Mouse (Mus musculus) hindbrain, embryonic 15.5 days (tissue): ENCODE measurements around the gene Igfbp7. TPM values are rescaled to one million over a fixed set of nuclear protein-coding genes. Genes with fewer than 3 reads are reported as not detected.

Experiments used
- ATAC-seq: fragments of 200-750 bp; cut with Nextera tagmentation; 2 replicates; pipeline ENCODE4 v1.8.0; 2017; ENCODE audit warnings: low read depth, moderate number of reproducible peaks, moderate TSS enrichment; ENCODE audit not compliant: low FRiP score
- H3K27ac ChIP-seq: fragments of 300-500 bp; sonication (generic); replicated peaks from 2 replicates; pipeline ENCODE4 v1.5.1; 2015; ENCODE audit warnings: mild to moderate bottlenecking, inconsistent platforms
- H3K27me3 ChIP-seq: fragments of 300-500 bp; sonication (generic); 2 replicates; pipeline ENCODE4 v1.6.1; 2015; ENCODE audit warnings: control low read depth, inconsistent platforms
- H3K36me3 ChIP-seq: fragments of 300-500 bp; sonication (generic); 2 replicates; pipeline ENCODE4 v1.6.1; 2015; ENCODE audit warnings: control low read depth, inconsistent platforms
- H3K4me1 ChIP-seq: fragments of 300-500 bp; sonication (generic); replicated peaks from 2 replicates; pipeline ENCODE4 v1.6.1; 2015; ENCODE audit warnings: control low read depth, inconsistent platforms
- H3K4me2 ChIP-seq: fragments of 300-500 bp; sonication (generic); 2 replicates; pipeline ENCODE4 v1.6.1; 2015; ENCODE audit warnings: moderate library complexity, mild to moderate bottlenecking, inconsistent platforms
- H3K4me3 ChIP-seq: fragments of 300-500 bp; sonication (generic); 2 replicates; pipeline ENCODE4 v1.5.1; 2015; ENCODE audit warnings: mild to moderate bottlenecking, inconsistent platforms
- H3K9ac ChIP-seq: fragments of 300-500 bp; sonication (generic); 2 replicates; pipeline ENCODE4 v1.6.1; 2015; ENCODE audit warnings: inconsistent platforms
- H3K9me3 ChIP-seq: fragments of 300-500 bp; sonication (generic); 2 replicates; pipeline ENCODE4 v1.6.1; 2016; ENCODE audit warnings: control low read depth, inconsistent platforms
- WGBS: fragments of 180-500 bp; shearing (Covaris S2); methylation state at CpG from one replicate; pipeline ENCODE4 v1.1.7; 2015; 5-methylcytosine and 5-hydroxymethylcytosine counted together
- polyA plus RNA-seq: library from polyadenylated mRNA; unstranded; fragments of >200 nt; fragmentation: Nextera tagmentation; extraction: Ambion mirVana; gene quantifications from 2 replicates; pipeline ENCODE4 v1.2.1, GENCODE M21; 2015

Gene Igfbp7
- polyA plus RNA-seq, 1 experiment from 2014 or later: 72.6 TPM

- WGBS: 82% methylated on average over 7 of the region's 7 CpGs
- Histone ChIP-seq H3K9ac (no peak overlapping the region), H3K4me2 (no peak overlapping the region), H3K36me3 (no peaks in the 10 kb centered on the region), H3K27me3 (no peaks in the 10 kb centered on the region), H3K4me1 (no peaks in the 10 kb centered on the region), H3K27ac (no peak overlapping the region), H3K4me3 (no peak overlapping the region), H3K9me3 (no peaks in the 10 kb centered on the region)
- ATAC-seq: no peak
Measured at GRCm38 (mm10) chr5:77372242-77372641, 35.6 kb downstream of the Igfbp7 start.

DNA sequence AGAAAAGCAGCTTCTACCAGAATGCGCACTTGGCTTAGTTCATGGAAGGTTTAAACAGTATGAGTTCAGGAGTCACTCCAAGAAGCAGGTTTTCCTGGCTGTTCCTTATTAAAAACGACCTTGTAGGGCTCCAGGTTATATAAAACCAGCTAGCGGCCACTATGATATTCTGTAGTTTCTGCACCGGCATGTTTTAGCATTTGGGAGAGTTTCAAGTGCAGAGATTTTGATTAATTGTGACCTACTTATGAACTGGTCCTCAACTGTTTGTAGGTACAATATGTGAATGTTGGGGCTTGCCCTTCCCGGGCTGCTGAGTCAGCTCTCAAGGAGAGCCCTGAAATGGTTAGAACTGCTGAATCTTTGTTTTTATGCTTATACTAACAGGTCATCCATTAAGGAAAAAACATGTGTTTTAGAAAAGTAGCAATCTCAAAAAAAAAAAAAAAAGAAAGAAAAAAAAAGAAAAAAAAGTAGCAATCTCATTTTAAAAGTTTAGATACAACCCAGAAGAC is 37.4 kb downstream of the Igfbp7 start:
- Histone ChIP-seq H3K9me3 (no peaks in the 10 kb centered on the region), H3K36me3 (no peaks in the 10 kb centered on the region), H3K27ac (no peak overlapping the region), H3K4me2 (no peak overlapping the region), H3K4me3 (no peak overlapping the region), H3K4me1 (no peaks in the 10 kb centered on the region), H3K9ac (no peak overlapping the region), H3K27me3 (no peaks in the 10 kb centered on the region)
- WGBS: 83% methylated on average over 5 of the region's 5 CpGs
- ATAC-seq: no peak

GRCm38 (mm10) chr5:77369394-77369793 is 38.4 kb downstream of the Igfbp7 start:
- Histone ChIP-seq H3K27ac (no peak overlapping the region), H3K36me3 (no peaks in the 10 kb centered on the region), H3K4me2 (no peak overlapping the region), H3K9me3 (no peaks in the 10 kb centered on the region), H3K27me3 (no peaks in the 10 kb centered on the region), H3K9ac (no peak overlapping the region), H3K4me1 (no peaks in the 10 kb centered on the region), H3K4me3 (no peak overlapping the region)
- no peak for ATAC-seq
- whole genome bisulfite sequencing: 91% methylated on average over 5 of the region's 5 CpGs

- H3K36me3 ChIP-seq: no peaks in the 10 kb centered on the region
- 43% methylated on average over 7 of the region's 7 CpGs for WGBS
- H3K27me3 ChIP-seq: no peaks in the 10 kb centered on the region
- H3K4me1 ChIP-seq: no peaks in the 10 kb centered on the region
- H3K4me2 ChIP-seq: no peak overlapping the region
- ATAC-seq: no peak
- no peak overlapping the region for H3K4me3 ChIP-seq
- H3K9ac ChIP-seq: no peak overlapping the region
- no peak overlapping the region for H3K27ac ChIP-seq
- no peaks in the 10 kb centered on the region for H3K9me3 ChIP-seq
Measured at GRCm38 (mm10) chr5:77368194-77368593, 39.6 kb downstream of the Igfbp7 start.

- no peak for ATAC-seq
- Histone ChIP-seq H3K27me3 (no peaks in the 10 kb centered on the region), H3K9me3 (no peaks in the 10 kb centered on the region), H3K4me2 (no peak overlapping the region), H3K4me1 (no peaks in the 10 kb centered on the region), H3K9ac (no peak overlapping the region), H3K4me3 (no peak overlapping the region), H3K36me3 (no peaks in the 10 kb centered on the region), H3K27ac (no peak overlapping the region)
- 63% methylated on average over 12 of the region's 12 CpGs for WGBS
Measured at GRCm38 (mm10) chr5:77367682-77368081, 40.2 kb downstream of the Igfbp7 start.

GRCm38 (mm10) chr5:77367145-77367544 is 40.7 kb downstream of the Igfbp7 start:
- no peak overlapping the region for H3K4me2 ChIP-seq
- H3K9ac ChIP-seq: no peak overlapping the region
- no peak for ATAC-seq
- H3K4me3 ChIP-seq: no peak overlapping the region
- 91% methylated on average over 1 of the region's 1 CpGs for WGBS
- no peaks in the 10 kb centered on the region for H3K9me3 ChIP-seq
- H3K27ac ChIP-seq: no peak overlapping the region
- H3K36me3 ChIP-seq: no peaks in the 10 kb centered on the region
- no peaks in the 10 kb centered on the region for H3K27me3 ChIP-seq
- no peaks in the 10 kb centered on the region for H3K4me1 ChIP-seq

GRCm38 (mm10) chr5:77366313-77366712 is 41.5 kb downstream of the Igfbp7 start:
- WGBS: 83% methylated on average over 8 of the region's 8 CpGs
- ATAC-seq: no peak
- H3K36me3 ChIP-seq: no peaks in the 10 kb centered on the region

DNA sequence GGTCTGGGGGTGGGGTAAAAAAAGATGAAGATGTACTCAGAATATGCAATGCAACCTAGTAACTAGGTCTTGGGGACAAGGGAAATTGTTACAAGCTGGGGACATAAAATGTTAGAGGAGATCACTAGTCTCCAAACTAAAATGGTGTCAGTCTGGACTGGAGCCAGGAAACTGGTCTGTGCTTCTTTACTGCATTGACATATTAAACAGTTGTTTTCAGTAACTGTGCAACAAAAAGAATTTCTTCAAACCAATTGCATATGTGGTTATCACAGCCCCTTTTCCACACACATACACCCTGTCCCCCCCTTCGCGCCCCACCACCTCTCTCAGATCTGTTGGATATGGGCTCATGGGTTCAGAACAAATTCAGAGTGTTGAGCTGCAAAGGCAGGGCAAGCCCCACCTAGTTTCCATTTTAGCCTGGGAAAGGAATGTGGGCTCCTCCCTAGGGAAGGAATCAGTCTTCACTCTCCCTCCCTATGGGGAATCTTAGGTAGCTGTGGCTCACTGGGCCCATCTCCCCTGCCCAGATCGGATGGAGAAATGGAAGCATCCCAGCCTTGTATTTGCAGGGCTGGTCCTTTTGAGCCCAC is 43.3 kb downstream of the Igfbp7 start:
- ATAC-seq: no peak
- no peaks in the 10 kb centered on the region for H3K4me1 ChIP-seq
- 93% methylated on average over 3 of the region's 3 CpGs for WGBS
- no peaks in the 10 kb centered on the region for H3K27me3 ChIP-seq
- no peaks in the 10 kb centered on the region for H3K9me3 ChIP-seq
- no peaks in the 10 kb centered on the region for H3K36me3 ChIP-seq
- no peak overlapping the region for H3K27ac ChIP-seq
- no peak overlapping the region for H3K4me2 ChIP-seq
- H3K9ac ChIP-seq: no peak overlapping the region
- H3K4me3 ChIP-seq: no peak overlapping the region

More at GRCm38 (mm10) chr5:77366313-77366712, 41.5 kb downstream of the Igfbp7 start:
- Histone ChIP-seq H3K9ac (no peak overlapping the region), H3K4me1 (no peaks in the 10 kb centered on the region), H3K27ac (no peak overlapping the region), H3K4me2 (no peak overlapping the region), H3K27me3 (no peaks in the 10 kb centered on the region), H3K9me3 (no peaks in the 10 kb centered on the region), H3K4me3 (no peak overlapping the region)

DNA sequence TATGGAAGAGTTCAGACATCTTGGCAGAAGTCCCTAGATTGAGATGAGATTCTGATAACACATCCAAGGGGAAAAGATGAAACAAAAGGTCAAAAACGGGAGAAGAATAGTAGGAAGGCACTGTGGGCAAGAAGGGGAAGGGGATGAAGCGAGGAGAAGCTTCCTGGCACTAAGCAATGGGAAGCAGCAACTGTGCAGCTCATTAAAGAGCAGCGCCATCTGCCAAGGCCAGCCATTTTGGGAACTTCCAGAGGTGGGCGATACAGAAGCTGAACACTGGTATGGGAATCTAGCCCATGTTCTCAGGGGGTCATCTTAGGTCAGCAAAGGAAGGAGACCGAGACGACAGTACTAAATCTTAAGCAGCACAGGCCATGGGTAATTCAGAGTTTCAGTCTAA is 44.2 kb downstream of the Igfbp7 start:
- H3K4me2 ChIP-seq: no peak overlapping the region
- H3K9me3 ChIP-seq: no peaks in the 10 kb centered on the region
- ATAC-seq: no peak
- H3K36me3 ChIP-seq: no peaks in the 10 kb centered on the region
- H3K27me3 ChIP-seq: no peaks in the 10 kb centered on the region
- H3K9ac ChIP-seq: no peak overlapping the region
- 77% methylated on average over 6 of the region's 6 CpGs for WGBS
- peaks cover under 1% of the 10 kb centered on the region; the same call in 1 of the 2 replicates for H3K4me1 ChIP-seq
- H3K27ac ChIP-seq: no peak overlapping the region
- no peak overlapping the region for H3K4me3 ChIP-seq

DNA sequence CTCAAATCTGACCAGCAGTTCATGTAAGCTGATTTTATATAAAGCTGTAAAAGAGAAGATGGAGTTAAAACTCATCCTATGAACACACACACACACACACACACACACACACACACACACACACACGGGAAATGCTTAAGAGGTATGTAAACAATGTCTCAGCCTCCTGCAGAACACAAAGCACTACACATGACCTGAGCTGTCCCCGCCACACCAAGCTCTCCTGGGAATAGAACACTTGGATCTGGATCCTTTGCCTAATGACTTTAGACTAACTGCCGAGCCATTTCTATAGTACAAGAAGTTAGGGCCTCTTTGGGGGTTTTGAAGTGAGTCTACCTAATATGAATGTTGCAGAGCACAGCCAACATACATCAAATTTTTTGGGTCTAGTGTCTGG is 45.7 kb downstream of the Igfbp7 start:
- no peaks in the 10 kb centered on the region for H3K36me3 ChIP-seq
- peaks cover 11% of the 10 kb centered on the region; the same call in 1 of the 2 replicates for H3K4me1 ChIP-seq
- H3K4me2 ChIP-seq: no peak overlapping the region
- H3K4me3 ChIP-seq: no peak overlapping the region
- ATAC-seq: no peak
- no peak overlapping the region for H3K27ac ChIP-seq
- WGBS: 46% methylated on average over 3 of the region's 3 CpGs
- H3K9me3 ChIP-seq: no peaks in the 10 kb centered on the region
- no peak overlapping the region for H3K9ac ChIP-seq
- H3K27me3 ChIP-seq: no peaks in the 10 kb centered on the region

DNA sequence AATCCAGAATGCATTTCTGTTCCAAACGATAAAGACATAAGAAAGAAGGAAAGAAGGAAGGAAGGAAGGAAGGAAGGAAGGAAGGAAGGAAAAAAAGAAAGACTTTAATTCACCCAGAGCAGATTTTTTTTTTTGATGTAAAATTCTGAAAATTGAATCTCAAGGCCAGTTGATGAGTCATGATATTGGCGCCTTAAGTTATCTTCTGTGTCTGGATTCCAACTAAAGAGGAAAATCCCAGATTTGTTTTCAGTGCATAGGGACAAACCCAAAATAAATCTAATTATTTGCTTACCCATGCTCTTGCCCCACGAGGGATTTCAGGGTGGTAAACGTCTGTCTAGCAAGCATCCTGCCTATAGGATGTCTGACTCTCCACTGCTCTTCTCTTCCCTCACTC is 46.8 kb downstream of the Igfbp7 start:
- Histone ChIP-seq H3K36me3 (no peaks in the 10 kb centered on the region), H3K4me3 (no peak overlapping the region), H3K9me3 (no peaks in the 10 kb centered on the region), H3K9ac (no peak overlapping the region), H3K4me2 (no peak overlapping the region), H3K27ac (no peak overlapping the region), H3K4me1 (peaks cover 11% of the 10 kb centered on the region; the same call in 1 of the 2 replicates), H3K27me3 (no peaks in the 10 kb centered on the region)
- ATAC-seq: no peak
- WGBS: 81% methylated on average over 4 of the region's 4 CpGs

GRCm38 (mm10) chr5:77359971-77360370 is 47.9 kb downstream of the Igfbp7 start:
- 93% methylated on average over 4 of the region's 4 CpGs for WGBS
- H3K36me3 ChIP-seq: no peaks in the 10 kb centered on the region
- no peak overlapping the region for H3K4me2 ChIP-seq
- ATAC-seq: no peak
- H3K9me3 ChIP-seq: no peaks in the 10 kb centered on the region
- H3K9ac ChIP-seq: no peak overlapping the region
- H3K27ac ChIP-seq: no peak overlapping the region
- H3K4me3 ChIP-seq: no peak overlapping the region
- H3K4me1 ChIP-seq: peaks cover 12% of the 10 kb centered on the region; the same call in 1 of the 2 replicates
- H3K27me3 ChIP-seq: no peaks in the 10 kb centered on the region

DNA sequence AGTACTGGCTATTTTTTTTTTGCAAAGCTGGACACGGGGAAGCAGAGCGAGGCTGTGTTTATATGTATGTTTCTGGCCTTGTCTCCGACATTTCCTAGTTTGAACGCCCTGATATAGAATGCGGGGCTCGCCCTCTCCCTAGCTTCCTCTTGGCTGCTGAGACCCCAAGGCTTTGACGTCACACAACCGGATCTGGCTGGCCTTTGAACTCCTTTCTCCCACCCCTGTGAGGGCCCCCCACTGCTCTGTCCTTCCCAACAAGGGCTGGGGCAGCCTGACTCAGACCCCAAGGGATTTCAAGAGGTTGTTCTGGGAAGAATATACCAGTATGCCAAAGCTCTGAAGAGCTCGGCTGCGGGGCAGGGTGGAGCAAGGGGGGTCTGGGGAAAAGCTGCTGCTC is 49.5 kb downstream of the Igfbp7 start:
- Histone ChIP-seq H3K4me1 (peaks cover 21% of the 10 kb centered on the region; the same call in 1 of the 2 replicates), H3K9ac (peak overlapping the region; percentile 2; the same call in 1 of the 2 replicates), H3K27me3 (no peaks in the 10 kb centered on the region), H3K36me3 (no peaks in the 10 kb centered on the region), H3K9me3 (no peaks in the 10 kb centered on the region), H3K4me3 (peak overlapping the region; percentile 27), H3K27ac (0 out of 2 replicates have a peak overlapping the region, but pooled peaks have one; percentile 27), H3K4me2 (peak overlapping the region; percentile 48)
- 7% methylated on average over 10 of the region's 10 CpGs for WGBS
- peak; percentile 39; the same call in 1 of the 2 replicates for ATAC-seq
